Mouse (Mus musculus) midbrain, embryonic 14.5 days (tissue): ENCODE measurements around the gene Frmd6. TPM values are rescaled to one million over a fixed set of nuclear protein-coding genes. Genes with fewer than 3 reads are reported as not detected.
A peak's percentile ranks its signal among the peaks of the same experiment; 100 is the strongest.

Source experiments
- ATAC-seq: fragments of 200-750 bp; cut with Nextera tagmentation; 2 replicates; pipeline ENCODE4 v1.8.0; 2017; ENCODE audit warnings: moderate number of reproducible peaks, moderate library complexity; ENCODE audit not compliant: low FRiP score, low TSS enrichment
- DNase-seq: peaks from one replicate; pipeline ENCODE4 v3.0.0-alpha.2; 2015
- H3K27ac ChIP-seq: fragments of 300-500 bp; sonication (generic); replicated peaks from 2 replicates; pipeline ENCODE4 v1.5.1; 2014; ENCODE audit warnings: mild to moderate bottlenecking, low read depth, low read length, moderate library complexity
- H3K27me3 ChIP-seq: fragments of 300-500 bp; sonication (generic); 2 replicates; pipeline ENCODE4 v1.6.1; 2014; ENCODE audit warnings: low read length, control low read depth, mixed read lengths; ENCODE audit not compliant: control insufficient read depth, insufficient read depth
- H3K36me3 ChIP-seq: fragments of 300-500 bp; sonication (generic); 2 replicates; pipeline ENCODE4 v1.6.1; 2014; ENCODE audit warnings: low read length, control low read depth; ENCODE audit not compliant: control insufficient read depth, insufficient read depth
- H3K4me1 ChIP-seq: fragments of 300-500 bp; sonication (generic); 2 replicates; pipeline ENCODE4 v1.6.1; 2014; ENCODE audit warnings: mild to moderate bottlenecking, antibody characterized with exemption, low read length, control low read depth; ENCODE audit not compliant: control insufficient read depth, insufficient read depth
- H3K4me2 ChIP-seq: fragments of 300-500 bp; sonication (generic); 2 replicates; pipeline ENCODE4 v1.6.1; 2014; ENCODE audit warnings: mild to moderate bottlenecking, low read length, moderate library complexity
- H3K4me3 ChIP-seq: fragments of 300-500 bp; sonication (generic); replicated peaks from 2 replicates; pipeline ENCODE4 v1.5.1; 2014; ENCODE audit warnings: low read depth, low read length
- H3K9ac ChIP-seq: fragments of 300-500 bp; sonication (generic); replicated peaks from 2 replicates; pipeline ENCODE4 v1.6.1; 2014; ENCODE audit warnings: mild to moderate bottlenecking, low read length, moderate library complexity
- H3K9me3 ChIP-seq: fragments of 300-500 bp; sonication (generic); 2 replicates; pipeline ENCODE4 v1.6.1; 2016; ENCODE audit warnings: low read length, control low read depth, mixed read lengths; ENCODE audit not compliant: control insufficient read depth
- WGBS: fragments of 180-500 bp; shearing (Covaris S2); extraction: QIAGEN DNeasy Blood & Tissue Kit; methylation state at CpG from one replicate; pipeline ENCODE4 v1.1.7; 2014; 5-methylcytosine and 5-hydroxymethylcytosine counted together
- polyA plus RNA-seq: library from polyadenylated mRNA; unstranded; fragments of >200 nt; fragmentation: Nextera tagmentation; extraction: Ambion mirVana; gene quantifications from 2 replicates; pipeline ENCODE4 v1.2.1, GENCODE M21; 2014

Frmd6 gene
- polyA plus RNA-seq, 1 experiment from 2014 or later: 11.0 TPM

- H3K27me3 ChIP-seq: no peaks in the 10 kb centered on the region
- WGBS: 21% methylated on average over 3 of the region's 3 CpGs
- no peaks in the 10 kb centered on the region for H3K4me1 ChIP-seq
- no peaks in the 10 kb centered on the region for H3K36me3 ChIP-seq
- H3K4me2 ChIP-seq: no peak overlapping the region
- no peaks in the 10 kb centered on the region for H3K9me3 ChIP-seq
- no peak for ATAC-seq
- no peak for DNase-seq
- no peak overlapping the region for H3K27ac ChIP-seq
- H3K4me3 ChIP-seq: no peak overlapping the region
- H3K9ac ChIP-seq: no peak overlapping the region
Measured at GRCm38 (mm10) chr12:70812822-70813465, 12.4 kb upstream of the Frmd6 start.

- Histone ChIP-seq H3K4me2 (no peak overlapping the region), H3K9me3 (no peaks in the 10 kb centered on the region), H3K36me3 (no peaks in the 10 kb centered on the region), H3K9ac (no peak overlapping the region), H3K4me3 (no peak overlapping the region), H3K4me1 (no peaks in the 10 kb centered on the region), H3K27ac (no peak overlapping the region), H3K27me3 (no peaks in the 10 kb centered on the region)
- DNase-seq: no peak
- no peak for ATAC-seq
- 78% methylated on average over 2 of the region's 2 CpGs for WGBS
Measured at GRCm38 (mm10) chr12:70816731-70817130, 8.6 kb upstream of the Frmd6 start.

GRCm38 (mm10) chr12:70824017-70824416 lies 1.3 kb upstream of the Frmd6 start:
- peak overlapping the region; percentile 68 for H3K9ac ChIP-seq
- H3K27ac ChIP-seq: no peak overlapping the region
- DNase-seq: no peak
- H3K4me1 ChIP-seq: peaks cover 19% of the 10 kb centered on the region
- H3K36me3 ChIP-seq: no peaks in the 10 kb centered on the region
- no peaks in the 10 kb centered on the region for H3K9me3 ChIP-seq
- no peaks in the 10 kb centered on the region for H3K27me3 ChIP-seq
- ATAC-seq: no peak
- peak overlapping the region; percentile 80 for H3K4me2 ChIP-seq
- 60% methylated on average over 7 of the region's 7 CpGs for WGBS
- H3K4me3 ChIP-seq: peak overlapping the region; percentile 67; the same call in 1 of the 2 replicates

GRCm38 (mm10) chr12:70825651-70826317 lies 470 bp downstream of the Frmd6 start:
- Histone ChIP-seq H3K4me1 (peaks cover 19% of the 10 kb centered on the region), H3K9me3 (no peaks in the 10 kb centered on the region), H3K27me3 (no peaks in the 10 kb centered on the region), H3K4me3 (peak overlapping the region; percentile 67), H3K9ac (peak overlapping the region; percentile 68), H3K4me2 (peak overlapping the region; percentile 80), H3K27ac (peak overlapping the region; percentile 88), H3K36me3 (no peaks in the 10 kb centered on the region)
- DNase-seq (peak; percentile 74), ATAC-seq (peak; percentile 66)
- WGBS: under 1% methylated on average over 55 of the region's 55 CpGs

GRCm38 (mm10) chr12:70826318-70827072 lies 1.2 kb downstream of the Frmd6 start:
- 3% methylated on average over 19 of the region's 19 CpGs for WGBS
- peak overlapping the region; percentile 88; the same call in 1 of the 2 replicates for H3K27ac ChIP-seq
- H3K4me3 ChIP-seq: peak overlapping the region; percentile 67
- H3K4me2 ChIP-seq: peak overlapping the region; percentile 80
- peak overlapping the region; percentile 68; the same call in 1 of the 2 replicates for H3K9ac ChIP-seq
- H3K27me3 ChIP-seq: no peaks in the 10 kb centered on the region
- H3K9me3 ChIP-seq: no peaks in the 10 kb centered on the region
- peaks cover 19% of the 10 kb centered on the region for H3K4me1 ChIP-seq
- H3K36me3 ChIP-seq: no peaks in the 10 kb centered on the region
- DNase-seq: peak; percentile 63
- ATAC-seq: no peak

GRCm38 (mm10) chr12:70827187-70827900 lies 2.0 kb downstream of the Frmd6 start:
- Histone ChIP-seq H3K4me1 (peaks cover 19% of the 10 kb centered on the region), H3K27me3 (no peaks in the 10 kb centered on the region), H3K9me3 (no peaks in the 10 kb centered on the region), H3K4me2 (peak overlapping the region; percentile 80), H3K4me3 (peak overlapping the region; percentile 67), H3K27ac (no peak overlapping the region), H3K9ac (0 out of 2 replicates have a peak overlapping the region, but pooled peaks have one; percentile 23), H3K36me3 (no peaks in the 10 kb centered on the region)
- DNase-seq (peak; percentile 18), ATAC-seq (no peak)
- WGBS: 36% methylated on average over 9 of the region's 9 CpGs

- no peak for ATAC-seq
- DNase-seq: no peak
- no peak overlapping the region for H3K27ac ChIP-seq
- no peaks in the 10 kb centered on the region for H3K9me3 ChIP-seq
- H3K27me3 ChIP-seq: no peaks in the 10 kb centered on the region
- H3K36me3 ChIP-seq: no peaks in the 10 kb centered on the region
- WGBS: 78% methylated on average over 4 of the region's 4 CpGs
- H3K4me1 ChIP-seq: peaks cover 19% of the 10 kb centered on the region
- H3K4me2 ChIP-seq: no peak overlapping the region; the same call in 1 of the 2 replicates
- H3K4me3 ChIP-seq: no peak overlapping the region
- no peak overlapping the region for H3K9ac ChIP-seq
Measured at GRCm38 (mm10) chr12:70827901-70828271, 2.6 kb downstream of the Frmd6 start.

GRCm38 (mm10) chr12:70830982-70831566 lies 5.8 kb downstream of the Frmd6 start:
- no peaks in the 10 kb centered on the region for H3K9me3 ChIP-seq
- no peak for ATAC-seq
- DNase-seq: no peak
- no peaks in the 10 kb centered on the region for H3K27me3 ChIP-seq
- no peaks in the 10 kb centered on the region for H3K36me3 ChIP-seq
- no peak overlapping the region for H3K9ac ChIP-seq
- peaks cover 15% of the 10 kb centered on the region for H3K4me1 ChIP-seq
- 79% methylated on average over 9 of the region's 9 CpGs for WGBS
- H3K4me3 ChIP-seq: no peak overlapping the region
- no peak overlapping the region for H3K27ac ChIP-seq
- H3K4me2 ChIP-seq: no peak overlapping the region
